Mouse (Mus musculus): ENCODE results near the gene Lhfpl3.
"Not testable (repeated sequence)": the region's sequence is repeated elsewhere in the genome, so short reads cannot be mapped to it uniquely, and the experiment has no call there.

Lhfpl3 gene

DNA sequence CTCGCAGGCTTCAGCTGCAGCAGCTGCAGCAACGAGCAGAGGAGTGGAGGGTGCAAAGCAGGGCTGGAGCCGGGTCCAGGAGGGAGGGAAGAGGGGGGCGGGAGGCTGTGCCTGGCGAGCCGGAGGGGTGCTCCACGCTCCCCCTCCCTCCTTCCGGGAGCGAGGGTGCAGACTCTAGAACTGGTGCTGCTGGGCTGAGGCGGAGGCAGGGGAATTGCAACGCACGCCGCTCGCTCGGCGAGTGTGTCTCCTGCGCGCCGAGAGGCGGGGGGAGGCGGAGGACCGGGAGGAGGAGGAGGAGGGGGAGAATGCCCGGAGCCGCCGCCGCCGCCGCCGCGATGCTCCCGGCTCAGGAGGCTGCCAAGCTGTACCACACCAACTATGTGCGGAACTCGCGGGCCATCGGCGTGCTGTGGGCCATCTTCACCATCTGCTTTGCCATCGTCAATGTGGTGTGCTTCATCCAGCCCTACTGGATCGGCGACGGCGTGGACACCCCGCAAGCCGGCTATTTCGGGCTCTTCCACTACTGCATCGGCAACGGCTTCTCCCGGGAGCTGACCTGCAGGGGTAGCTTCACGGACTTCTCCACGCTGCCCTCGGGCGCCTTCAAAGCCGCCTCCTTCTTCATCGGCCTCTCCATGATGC is at the start of gene Lhfpl3:
Gene Lhfpl3 (plus strand): TSS at position 175 of the 648 bp plus-strand sequence.
- DNase-seq, result no peak

- DNase-seq, result not testable (repeated sequence)
Observed at GRCm38 (mm10) chr5:22706271-22706670, 39.6 kb upstream of the Lhfpl3 start.

DNA sequence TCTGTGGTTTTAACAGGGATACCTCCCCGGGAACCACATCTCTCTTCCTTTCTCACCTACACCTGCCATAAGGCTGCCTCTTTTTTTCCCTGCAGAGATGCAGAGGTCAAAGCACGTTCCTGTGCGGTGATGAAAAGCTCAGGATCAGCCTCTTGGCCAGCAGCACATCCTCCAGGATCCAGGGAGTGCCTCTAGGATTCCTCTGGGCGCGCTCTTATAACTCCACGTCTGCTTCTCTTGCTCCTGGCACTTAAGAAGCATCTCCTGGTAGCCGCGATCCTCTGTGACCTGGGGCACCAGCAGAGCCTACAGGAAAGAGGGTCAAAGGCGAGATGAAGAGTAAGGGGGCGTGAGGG is 352 bp upstream of the Lhfpl3 start:
- DNase-seq, result no peak

- no peak for DNase-seq
Observed at GRCm38 (mm10) chr5:22746533-22747021, 718 bp downstream of the Lhfpl3 start.

DNA sequence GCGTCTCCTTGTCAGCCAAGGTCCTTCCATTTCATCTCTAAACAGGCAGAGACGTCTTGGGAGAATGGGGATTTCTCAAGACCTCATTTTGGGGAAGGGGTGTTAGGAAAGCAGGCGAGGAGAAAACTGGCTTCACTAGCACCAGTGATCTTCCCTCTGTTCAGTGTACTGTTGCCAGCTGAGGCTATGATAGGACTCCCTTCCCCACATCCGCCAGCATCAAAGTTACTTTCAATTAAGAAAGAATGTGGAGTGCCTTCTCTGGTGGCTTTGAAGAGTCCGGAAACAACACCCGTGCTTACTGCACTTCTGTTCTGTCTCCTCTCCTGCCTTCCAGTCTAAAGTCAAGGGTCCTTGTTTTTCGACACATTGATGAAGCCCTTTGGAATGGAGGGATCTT is 1.4 kb downstream of the Lhfpl3 start:
- no peak for DNase-seq

GRCm38 (mm10) chr5:22757261-22757660 is 11.4 kb downstream of the Lhfpl3 start:
- DNase-seq, result no peak

DNA sequence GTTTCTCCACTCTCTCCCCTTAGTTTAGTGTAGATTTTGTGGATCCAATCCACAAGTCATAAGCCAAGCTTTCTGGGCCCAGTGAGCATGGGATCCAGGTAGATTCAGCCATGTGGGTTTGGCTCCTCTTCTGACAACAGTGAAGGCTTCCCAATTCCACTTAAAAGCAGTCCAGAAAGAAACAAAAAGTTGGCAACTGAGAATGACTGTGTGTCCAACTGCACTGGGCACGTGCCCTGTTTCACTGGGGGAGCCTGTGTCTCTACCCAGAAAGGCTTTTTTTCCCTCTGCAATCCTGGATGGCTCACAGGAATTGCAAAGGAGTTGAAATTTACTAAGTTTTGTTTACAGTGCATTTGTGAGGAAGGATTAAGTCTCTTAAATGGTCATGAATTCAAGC is 24.9 kb downstream of the Lhfpl3 start:
- no peak for DNase-seq

DNA sequence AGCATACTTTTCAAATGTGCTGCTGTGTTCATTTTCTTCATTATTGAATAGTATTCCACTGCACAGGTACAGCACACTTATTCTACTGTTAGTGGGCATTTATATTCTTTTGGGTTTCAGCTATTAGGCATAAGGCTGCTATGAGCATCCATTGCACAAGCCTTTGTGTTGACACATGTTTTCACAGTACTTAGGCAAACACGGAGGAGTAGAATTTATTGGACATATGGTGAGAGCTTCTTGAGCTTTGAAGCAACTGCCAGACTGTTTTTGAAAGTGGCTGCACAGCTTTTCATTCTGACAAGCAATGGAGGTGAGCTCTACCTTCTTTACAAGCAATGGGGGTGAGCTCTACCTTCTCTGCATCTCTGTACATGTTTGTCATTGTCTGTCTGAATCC is 49.5 kb downstream of the Lhfpl3 start:
- DNase-seq, result no peak

DNA sequence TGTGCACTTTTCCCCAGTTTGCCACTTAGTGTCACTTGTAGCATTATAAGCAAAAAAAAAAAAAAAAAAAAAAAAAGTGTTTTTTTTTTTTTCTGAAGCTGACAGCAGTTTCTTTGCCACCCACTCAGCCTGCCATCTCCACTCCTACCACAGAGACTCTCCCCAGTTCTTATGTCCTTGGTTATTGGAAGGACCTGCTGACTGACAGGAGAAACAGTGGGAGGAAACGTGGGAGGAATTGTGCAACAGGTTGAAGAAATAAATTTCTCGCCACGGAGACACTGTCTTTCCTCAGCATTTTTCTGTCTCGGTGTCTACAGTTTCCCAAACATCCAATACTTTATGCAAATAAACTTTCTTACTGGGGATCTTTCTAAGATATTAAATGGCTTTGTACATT is 67.6 kb downstream of the Lhfpl3 start:
- no peak for DNase-seq

GRCm38 (mm10) chr5:22829822-22830450 is 84.1 kb downstream of the Lhfpl3 start:
- DNase-seq, result no peak

DNA sequence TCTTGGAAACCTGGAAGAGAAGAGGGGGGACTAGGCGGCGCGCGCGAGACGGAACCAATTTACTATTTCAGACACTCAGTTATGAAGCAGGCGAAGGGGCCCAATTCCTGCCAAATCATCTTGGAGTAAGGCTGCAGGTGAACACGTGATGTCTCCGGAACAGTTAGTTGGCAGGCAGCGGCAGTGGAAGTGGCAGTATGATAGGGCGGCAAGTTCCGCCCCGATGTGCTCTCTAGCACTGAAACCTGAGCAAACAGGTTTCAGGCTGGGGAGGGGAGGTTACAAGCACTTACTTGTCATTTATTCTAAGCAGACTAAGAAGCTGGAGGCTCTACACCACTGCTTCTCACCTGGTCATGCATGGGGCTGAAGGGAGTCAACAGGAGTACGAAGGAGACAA is 105.7 kb downstream of the Lhfpl3 start:
- DNase-seq, result no peak

DNA sequence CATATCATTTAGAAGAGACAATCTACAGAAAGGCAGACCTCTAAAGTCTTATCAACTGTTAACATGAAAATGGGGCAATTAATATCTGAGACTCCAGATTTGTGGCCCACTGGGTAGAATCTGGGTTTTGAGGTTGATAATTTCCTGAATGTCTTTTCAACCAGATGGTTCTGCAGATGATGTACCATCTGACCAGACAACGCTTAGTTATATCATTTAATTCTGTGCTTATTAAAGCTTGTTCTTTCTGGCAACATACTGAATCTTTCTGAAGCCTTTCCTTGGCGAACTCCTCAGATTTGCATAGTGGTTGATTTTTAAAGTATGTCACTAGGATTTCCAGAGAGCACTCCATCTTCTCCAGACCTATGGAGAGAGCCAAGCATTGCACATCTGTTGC is 107.6 kb downstream of the Lhfpl3 start:
- DNase-seq, result no peak

DNA sequence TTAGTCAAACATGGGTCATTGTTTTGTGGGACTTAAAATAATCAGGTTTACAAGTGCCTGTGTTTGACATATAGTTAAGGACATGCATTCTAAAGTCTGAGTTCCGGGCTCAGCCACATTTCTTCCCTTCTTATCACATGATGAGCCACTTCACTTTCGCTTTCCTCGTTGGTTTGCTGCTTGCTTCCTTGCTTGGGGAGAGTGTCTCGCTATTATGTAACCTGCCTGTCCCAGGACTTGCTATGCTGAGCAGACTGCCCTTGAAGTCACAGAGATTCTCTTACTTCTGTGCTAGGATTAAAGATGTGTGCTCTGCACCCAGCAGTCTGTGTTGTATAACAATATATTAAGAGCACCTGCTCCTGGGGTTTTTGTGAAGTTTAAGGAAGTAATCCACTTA is 110.6 kb downstream of the Lhfpl3 start:
- no peak for DNase-seq

DNA sequence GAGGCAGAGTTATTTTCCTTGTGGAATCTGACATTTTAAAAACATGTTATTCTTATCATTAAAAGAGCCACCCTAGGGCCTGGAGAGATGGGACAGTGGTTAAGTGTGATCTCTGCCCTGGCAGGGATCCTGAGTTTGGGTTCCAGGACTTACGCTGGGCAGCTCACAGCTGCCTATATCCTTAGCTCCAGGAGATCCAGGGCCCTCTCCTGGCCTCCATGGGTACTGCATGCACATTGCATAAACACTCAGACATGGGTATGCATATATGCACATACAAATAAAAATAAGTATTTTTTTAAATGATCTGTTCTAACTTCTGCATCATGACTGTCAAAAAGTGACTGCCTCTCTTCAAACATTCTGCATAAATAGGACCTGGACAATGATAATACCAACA is 115.5 kb downstream of the Lhfpl3 start:
- DNase-seq, result no peak

DNA sequence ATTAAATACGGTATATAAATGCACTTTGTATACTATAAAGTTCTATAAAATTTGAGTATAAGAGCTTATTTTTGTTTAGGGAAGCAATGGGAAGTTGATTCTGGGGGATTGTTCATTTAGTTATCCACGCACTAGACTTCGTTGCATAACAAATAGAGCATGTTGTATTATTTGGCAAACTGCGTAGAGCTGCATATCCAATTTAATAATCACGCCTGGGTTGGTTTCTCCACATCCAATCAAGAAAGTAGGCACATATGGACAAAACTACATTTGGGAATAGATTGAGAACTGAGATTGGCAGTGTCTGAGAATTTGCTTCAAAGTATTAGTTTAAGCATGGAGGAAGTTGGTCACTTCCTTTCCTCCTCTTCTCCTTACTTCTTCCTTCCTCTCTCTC is 123.2 kb downstream of the Lhfpl3 start:
- no peak for DNase-seq

DNA sequence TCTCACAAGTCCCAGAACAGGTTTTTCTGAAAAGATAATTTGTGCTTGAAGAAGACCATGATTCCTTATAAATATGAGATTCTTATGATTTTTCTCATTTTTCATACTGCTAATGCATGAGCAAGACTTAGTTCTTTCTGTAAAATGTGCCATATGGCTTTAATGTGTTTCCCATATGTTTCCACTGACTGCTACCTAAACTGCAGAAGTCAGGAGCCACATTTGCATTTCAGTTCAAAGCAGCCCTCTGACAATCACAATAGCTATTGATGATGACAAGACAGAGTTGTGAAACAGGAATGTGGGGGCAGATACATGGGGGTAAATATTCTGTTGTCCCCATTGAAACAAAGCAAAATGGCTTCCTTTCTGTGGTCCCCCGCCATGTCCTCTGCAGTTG is 126.6 kb downstream of the Lhfpl3 start:
- DNase-seq, result no peak

DNA sequence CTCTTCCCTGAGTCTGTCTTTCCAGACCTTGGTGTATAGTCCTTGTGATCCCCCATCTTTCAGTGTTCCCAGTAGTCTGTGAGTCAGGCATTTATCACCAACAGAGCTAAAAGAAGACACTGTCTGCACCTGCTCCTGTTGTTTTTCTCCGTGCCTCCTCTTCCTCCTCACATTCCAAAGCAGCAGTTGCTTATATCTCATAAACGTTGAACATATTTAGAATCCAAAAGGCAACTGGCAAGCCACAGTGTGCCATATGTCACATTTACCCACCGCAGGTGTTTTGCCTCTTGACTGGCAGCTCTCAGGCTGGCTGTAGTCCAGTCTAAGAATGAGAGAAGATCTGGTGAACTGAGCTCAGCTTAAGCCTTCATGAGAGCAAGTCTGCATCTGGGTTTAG is 142.5 kb downstream of the Lhfpl3 start:
- DNase-seq, result no peak

DNA sequence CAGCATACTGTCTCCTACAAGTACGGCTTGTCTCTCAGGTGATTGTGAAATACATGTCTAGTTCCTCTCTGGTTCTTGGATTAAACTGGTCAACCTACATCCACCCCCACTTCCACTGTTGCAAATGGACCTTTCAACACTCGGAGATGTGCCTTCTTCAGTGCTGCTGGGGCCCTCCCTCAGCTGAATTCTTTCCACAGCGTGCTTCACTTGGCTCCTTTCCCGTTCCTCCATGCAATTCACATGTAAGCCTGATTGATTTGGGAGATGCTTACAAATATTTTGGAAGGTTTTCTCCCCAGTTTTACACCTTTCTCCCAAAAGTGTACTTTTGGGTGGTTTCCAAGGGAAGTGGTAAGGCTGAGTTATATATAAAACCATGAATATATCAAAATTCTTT is 143.6 kb downstream of the Lhfpl3 start:
- no peak for DNase-seq

- no peak for DNase-seq
Observed at GRCm38 (mm10) chr5:22897228-22897627, 151.4 kb downstream of the Lhfpl3 start.

GRCm38 (mm10) chr5:22897656-22898289 is 151.9 kb downstream of the Lhfpl3 start:
- DNase-seq, result no peak

DNA sequence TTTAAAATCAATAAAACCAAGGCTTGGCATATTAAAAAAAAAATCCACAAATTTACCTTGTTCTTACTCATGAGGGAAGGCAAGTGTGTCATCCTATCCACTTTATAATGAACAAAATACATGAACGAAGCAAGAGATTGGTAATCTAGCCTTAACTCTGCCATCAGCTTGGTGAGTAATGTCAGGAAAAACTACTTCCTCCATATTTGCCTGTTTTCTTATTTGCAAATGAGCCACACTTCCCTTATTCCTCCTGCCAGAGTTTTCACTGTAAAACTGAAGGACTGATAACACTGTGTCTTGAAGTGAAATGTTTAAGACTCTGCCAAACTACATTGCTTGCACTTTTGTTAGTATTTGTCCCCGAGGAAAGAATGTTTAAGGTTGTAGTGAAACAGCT is 152.7 kb downstream of the Lhfpl3 start:
- DNase-seq, result no peak

DNA sequence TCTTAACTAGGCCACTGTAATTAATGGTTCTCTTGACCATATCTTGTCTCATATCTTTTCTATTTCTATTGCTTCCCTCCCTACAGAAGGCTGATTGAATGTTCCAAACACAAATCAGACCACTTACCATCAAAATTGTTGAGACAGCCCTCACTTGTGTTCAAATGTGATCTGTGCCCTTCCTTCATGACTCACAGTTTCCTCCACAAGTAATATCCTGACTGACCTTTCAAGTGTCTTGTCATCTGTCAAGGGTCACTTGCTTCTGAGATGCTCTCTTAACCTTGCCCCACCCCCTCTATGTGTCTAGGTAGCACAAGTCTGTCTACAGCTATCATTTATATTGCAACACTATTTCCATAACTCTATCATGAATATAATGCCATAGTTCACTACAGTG is 154.1 kb downstream of the Lhfpl3 start:
- no peak for DNase-seq

DNA sequence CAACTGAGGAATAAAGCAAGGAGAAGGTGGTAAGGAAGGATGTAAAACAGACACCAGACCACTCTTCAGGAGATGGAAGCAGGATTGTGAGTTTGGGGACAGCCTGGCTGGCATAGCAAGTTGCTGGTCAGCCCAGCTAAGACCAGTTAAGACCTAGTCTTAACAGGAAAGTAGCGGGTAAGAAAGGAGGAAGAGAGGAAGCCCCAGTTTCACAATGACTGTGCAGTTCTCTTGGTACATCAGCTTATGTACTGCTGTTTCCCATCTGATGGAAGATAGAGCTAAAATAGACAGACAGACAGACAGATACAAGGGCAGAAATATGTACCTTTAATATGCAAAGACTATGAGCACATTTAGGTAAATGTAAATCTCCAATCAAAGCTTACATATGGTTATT is 171.3 kb downstream of the Lhfpl3 start:
- no peak for DNase-seq

DNA sequence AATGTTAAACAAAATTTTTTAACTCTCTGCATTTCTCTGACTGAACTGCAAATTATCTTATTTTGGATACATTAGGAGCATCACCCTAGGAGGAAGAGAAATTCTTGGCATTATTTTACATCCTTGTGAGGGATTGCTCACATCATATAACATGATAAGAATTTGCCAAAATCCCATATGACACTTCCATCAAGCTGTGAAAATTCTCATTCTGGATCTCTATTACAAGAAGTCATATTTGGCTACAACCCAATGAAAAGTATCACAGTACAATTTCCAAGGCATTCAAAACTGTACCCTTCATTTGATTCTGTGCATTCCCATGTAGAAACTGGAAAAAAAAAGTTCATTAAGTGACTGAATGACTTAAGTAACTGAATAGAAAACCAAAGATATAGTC is 180.3 kb downstream of the Lhfpl3 start:
- no peak for DNase-seq

GRCm38 (mm10) chr5:22928746-22929145 is 182.9 kb downstream of the Lhfpl3 start:
- no peak for DNase-seq

Measured in B cell, adult 2 months (primary cell).